Mouse (Mus musculus): ENCODE results near the gene Gm15091.
"Not testable (repeated sequence)": the region's sequence is repeated elsewhere in the genome, so short reads cannot be mapped to it uniquely, and the experiment has no call there.

Gene Gm15091

DNA sequence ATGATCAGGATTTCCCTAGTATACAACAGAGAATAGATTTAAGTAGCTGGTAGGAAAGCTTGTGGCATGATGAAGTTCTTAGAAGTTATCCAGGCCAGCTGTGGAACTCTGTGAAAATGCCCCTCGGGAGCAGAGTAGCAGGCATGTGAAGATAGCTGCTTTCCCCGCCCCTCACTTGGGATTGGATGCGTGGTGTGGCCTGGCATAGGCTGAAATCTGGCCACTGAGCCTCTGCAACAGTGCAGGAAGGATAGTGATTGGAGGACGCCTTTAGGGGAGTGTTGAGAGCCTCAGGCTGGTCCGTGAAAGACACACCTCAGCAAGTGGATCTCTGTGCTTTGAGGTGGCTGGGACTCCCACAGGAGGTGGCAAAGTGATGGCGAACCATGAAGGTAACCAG lies at the start of gene Gm15091:
Gene Gm15091, plus strand, starts transcription at position 301 of the 400 bp plus-strand sequence.
- DNase-seq (ENCODE audit: low spot score) = not testable (repeated sequence)

All from testis, postnatal 10 days (tissue).